Mouse (Mus musculus): Measurements from ENCODE around the gene 1810062G17Rik. TPM values are rescaled to one million over a fixed set of nuclear protein-coding genes. Genes with fewer than 3 reads are reported as not detected.

The 1810062G17Rik gene
- 1 to 10 TPM in 1 of 2 experiments, under 1 TPM in 1; 0.59 to 2.4 TPM for polyA plus RNA-seq (2017; shearing (Covaris generic))

DNA sequence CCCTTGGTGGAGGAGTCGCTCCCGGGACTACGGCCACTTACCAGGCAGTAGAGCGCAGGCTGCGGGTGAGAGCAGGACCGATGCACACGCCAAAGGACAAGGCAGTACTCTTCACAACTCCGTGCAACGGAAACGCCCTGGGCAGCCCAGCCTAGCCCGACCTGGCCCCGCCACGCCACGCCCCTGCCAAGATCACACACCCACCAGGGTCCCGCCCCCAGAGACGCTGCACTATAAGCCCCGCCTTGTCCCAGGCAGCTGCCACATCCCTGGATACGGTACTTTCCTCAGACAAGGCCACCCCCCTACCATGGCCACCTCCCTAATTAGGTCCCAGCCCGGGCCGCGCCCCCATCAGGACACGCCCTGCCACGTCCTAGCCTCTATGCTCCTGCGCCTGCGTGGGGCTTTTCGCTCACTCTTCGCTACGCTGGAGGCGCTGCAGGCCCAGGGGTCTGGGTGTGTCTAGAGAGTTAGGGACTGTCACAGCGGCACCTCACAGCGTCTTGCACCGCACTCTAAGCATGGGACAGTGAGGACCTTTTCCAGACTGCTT lies at the start of gene 1810062G17Rik, which contains the start of gene Anxa5:
TSS of gene 1810062G17Rik (plus strand) at position 406 of the 556 bp plus-strand sequence.
TSS of gene Anxa5 (minus strand) at position 363 of the 556 bp plus-strand sequence.
- peak; percentile 97 for ATAC-seq

DNA sequence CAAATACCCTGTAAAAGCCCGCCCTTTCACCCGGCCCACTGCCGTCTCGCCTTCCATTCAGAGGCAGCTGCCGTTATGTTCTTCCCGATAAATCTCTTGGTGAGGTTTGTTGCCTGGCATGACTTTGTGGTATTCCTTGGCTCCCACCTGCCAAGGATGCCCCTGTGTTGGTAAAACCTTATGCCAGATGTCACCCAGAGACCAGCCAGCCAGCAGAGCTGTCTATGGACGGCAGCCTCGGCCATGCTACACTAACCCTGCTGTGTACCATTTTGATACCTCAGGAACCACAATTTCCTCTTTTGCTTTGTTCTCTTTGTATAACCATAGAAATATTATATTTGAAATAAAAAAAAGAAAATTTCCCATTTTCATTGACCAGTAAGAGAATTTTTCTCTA lies 48.4 kb upstream of the 1810062G17Rik start:
- ATAC-seq = no peak

GRCm38 (mm10) chr3:36430360-36430759 lies 45.4 kb upstream of the 1810062G17Rik start:
- no peak for ATAC-seq

DNA sequence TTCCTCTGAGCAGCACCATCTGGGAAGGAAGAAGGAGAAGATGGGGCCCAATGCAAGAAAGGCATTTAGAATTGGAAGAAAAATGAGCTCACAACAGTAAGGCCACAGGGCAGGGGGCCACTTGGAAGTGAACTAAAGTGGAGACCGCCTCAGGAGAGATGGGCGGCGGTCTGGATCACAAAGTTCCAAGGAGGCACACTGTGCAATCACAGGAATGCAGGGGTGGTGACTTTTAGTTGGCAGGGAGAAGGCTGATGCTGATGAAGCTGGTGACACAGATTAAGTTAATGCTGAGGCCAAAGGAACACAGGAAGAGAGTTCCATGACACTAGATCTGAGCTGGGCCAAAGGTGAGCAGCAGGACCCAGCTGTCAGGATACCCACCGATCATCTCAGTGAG lies 35.5 kb upstream of the 1810062G17Rik start:
- ATAC-seq = no peak

DNA sequence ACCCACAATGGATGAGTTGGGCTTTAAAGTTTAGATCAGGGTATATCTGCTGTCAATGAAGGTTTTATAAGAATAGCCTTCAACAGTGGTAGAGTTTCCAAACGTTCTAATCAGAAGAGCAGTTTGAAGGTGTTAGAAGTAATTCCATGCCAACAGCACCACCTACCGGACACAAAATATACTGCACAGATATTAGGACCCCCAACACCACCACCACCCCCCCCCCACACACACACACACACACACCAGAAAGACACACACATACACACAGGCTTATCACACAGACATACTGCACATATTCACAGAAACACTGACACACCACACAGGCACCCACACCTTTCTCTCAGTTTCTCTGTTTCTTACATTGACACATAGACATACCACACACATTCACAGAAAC lies 33.3 kb upstream of the 1810062G17Rik start:
- ATAC-seq = no peak

- no peak for ATAC-seq
These were observed 29.7 kb upstream of the 1810062G17Rik start for GRCm38 (mm10) chr3:36446041-36446440.

DNA sequence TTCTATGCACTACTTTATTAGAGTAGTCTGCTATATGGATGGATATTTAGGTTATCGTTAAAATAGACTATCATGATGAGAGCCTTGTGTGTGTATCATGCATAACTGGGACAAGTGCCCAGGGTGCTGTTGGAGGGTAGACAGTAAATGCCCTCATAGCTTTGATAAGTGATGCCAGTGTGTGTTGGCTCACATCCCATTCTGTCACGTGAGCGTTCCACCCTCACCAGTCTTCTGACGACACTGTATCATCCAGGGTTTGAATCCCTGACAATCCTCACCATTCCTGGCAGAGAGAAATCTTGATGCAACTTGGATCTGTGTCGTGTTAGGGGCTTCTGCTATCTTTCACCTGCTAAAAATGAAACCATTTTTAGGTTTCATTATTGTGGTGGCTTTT lies 29.2 kb upstream of the 1810062G17Rik start:
- no peak for ATAC-seq

DNA sequence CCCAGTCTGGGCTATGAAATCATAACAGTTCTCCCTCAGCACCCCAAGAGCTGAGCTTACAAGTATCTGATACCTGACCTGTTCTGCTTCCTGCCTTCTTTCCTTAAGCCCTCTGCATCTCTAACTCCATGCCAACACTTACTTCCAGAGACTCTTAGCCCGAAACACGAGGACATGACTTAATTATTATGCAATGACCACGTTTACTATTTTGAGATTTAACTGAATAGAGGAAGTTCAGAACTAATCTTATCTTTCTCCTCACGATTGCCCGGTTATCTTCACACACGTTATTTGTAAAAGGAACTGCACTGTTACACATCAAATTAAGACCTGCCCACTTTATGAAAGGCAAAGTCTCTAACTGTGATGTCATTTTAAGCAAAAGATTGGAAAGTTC lies 28.8 kb upstream of the 1810062G17Rik start:
- ATAC-seq = no peak

- no peak for ATAC-seq
These were observed 26.2 kb upstream of the 1810062G17Rik start for GRCm38 (mm10) chr3:36449292-36450165.

- ATAC-seq = no peak
These were observed 23.2 kb upstream of the 1810062G17Rik start for GRCm38 (mm10) chr3:36452502-36452901.

GRCm38 (mm10) chr3:36455124-36455523 lies 20.6 kb upstream of the 1810062G17Rik start:
- no peak for ATAC-seq

DNA sequence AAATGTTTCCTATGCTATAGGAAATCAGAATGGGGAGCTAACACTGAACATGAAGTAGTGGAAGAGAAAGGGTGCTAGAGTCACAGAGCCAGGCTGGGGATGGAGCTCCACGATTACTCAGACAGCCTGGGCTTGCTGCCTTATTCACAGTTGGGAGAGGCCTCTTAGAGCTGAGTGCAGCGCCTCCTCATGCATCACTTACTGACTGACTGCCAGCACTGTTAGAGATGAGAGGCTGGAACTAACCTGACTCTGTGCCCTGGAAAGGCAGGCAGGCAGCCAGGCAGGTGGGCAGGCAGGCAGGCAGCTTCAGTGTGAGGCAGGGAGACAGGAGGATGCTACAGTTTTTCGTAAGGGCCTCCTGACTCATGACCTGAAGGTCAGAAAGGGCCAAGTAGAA lies 20.2 kb upstream of the 1810062G17Rik start:
- no peak for ATAC-seq

- ATAC-seq = no peak
These were observed 15.0 kb upstream of the 1810062G17Rik start for GRCm38 (mm10) chr3:36460717-36461116.

DNA sequence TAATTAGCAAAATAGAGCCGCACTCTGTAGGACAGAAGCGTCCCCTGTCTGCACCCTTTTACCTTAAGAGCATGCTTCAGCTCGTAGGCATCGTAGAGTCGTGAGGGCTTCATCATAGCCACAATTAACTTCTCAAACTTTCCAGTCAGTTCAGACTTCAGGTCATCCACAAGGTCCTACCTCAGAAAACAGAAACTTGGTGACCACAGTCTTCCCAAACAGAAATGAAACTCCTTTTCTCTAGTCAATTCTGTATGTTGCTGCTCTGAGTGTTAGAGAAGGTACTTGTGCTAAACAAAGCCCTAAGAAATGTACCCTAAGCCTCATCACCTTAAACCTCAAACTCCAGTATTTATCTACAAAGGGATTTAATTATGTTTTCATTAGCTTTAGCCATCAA lies 13.9 kb upstream of the 1810062G17Rik start:
- ATAC-seq = no peak

GRCm38 (mm10) chr3:36462348-36462747 lies 13.4 kb upstream of the 1810062G17Rik start:
- ATAC-seq = no peak

DNA sequence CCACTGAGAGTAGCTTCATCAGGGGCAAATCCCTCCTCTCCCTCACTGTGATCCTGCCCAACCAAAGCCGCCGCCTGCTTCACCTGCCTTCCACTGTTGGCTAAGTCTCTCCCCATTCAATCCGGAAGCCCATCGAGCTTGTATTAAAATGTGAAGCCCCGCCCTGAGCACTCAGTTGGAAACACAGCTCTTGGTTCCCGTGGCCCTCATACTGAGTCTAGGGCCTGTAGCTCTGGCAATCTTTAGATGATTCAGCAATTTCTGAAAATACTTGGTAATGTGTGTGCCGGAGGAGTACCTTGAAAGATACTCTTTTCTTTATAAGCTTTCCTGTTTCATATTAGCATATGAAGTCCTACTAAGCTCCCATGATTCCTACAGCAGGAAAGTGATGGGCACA lies 10.2 kb upstream of the 1810062G17Rik start:
- ATAC-seq = no peak

DNA sequence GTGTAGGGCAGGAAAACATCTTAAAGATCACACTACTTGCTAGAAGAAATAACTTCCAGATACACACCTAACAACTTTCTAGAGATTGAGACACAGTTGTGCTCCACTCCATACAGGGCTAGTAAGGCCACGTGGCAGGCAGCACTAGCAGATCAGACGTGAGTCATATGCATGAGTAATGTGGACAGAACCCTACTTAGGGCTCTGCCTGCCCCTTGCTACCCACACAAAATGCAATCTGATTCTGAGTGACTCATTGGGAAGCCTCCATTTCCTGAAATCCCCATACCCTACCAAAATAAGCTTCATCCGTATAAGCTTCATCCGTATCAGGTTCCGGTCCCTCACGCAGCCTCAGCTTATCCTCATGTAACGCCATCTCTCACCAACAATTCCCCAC lies 8.1 kb upstream of the 1810062G17Rik start:
- ATAC-seq = no peak

GRCm38 (mm10) chr3:36468871-36469270 lies 6.9 kb upstream of the 1810062G17Rik start:
- ATAC-seq = no peak

DNA sequence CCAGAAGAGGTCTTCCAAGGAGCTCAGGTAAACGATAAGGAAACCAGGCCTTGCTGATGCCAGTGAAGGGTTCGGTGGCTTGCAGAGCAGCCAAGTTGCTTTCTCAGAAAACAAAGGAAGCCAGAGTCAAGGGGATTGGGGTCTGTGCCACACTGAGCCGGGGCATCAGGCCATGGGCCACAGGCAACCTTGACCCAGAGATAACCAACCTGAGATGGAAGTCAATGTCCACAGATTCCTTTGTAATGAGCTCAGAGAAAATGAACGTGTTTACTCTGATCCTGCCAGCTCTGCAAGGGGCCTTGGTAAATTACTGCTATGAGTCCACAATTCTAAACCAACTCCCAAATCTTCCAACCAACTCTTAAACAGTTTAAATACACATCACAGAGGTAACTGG lies 3.9 kb upstream of the 1810062G17Rik start:
- no peak for ATAC-seq

DNA sequence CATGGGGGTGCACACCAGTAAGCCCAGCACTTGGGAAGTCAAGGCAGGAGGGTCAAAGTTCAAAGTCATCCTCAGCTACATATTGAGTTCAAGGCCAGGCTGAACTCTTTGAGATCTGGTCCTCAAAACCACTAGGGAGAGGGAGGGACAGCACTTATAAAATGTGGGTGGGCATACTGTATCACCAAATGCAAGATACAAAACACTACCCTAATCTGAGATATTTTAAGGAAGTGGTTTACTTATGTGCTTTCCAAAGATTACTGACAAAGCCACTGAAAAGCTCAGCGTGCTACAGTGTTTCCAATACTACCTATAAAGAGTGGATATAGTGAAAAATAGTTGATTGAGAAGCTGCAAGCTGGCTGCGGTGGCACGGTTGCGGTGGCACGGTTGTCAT lies 2.5 kb upstream of the 1810062G17Rik start:
- ATAC-seq = no peak

DNA sequence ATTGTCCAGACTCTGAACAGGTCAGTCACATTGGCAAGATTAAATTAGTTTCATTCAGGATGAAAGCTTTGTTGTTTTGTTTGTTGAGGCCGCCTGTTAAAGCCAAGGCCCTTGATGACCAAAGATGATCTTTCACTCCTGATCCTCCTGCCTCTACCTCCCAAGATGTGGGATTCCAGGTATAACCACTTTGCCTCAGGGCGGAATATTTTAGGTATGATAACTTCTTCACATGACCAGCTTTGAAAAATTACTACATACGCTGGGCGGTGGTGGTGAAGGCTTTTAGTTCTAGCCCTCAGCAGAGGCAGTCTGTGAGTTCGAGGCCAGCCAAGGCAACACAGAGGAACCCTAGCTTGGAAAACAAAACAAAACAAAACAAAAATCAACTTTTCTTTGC lies 1.3 kb upstream of the 1810062G17Rik start:
- no peak for ATAC-seq

DNA sequence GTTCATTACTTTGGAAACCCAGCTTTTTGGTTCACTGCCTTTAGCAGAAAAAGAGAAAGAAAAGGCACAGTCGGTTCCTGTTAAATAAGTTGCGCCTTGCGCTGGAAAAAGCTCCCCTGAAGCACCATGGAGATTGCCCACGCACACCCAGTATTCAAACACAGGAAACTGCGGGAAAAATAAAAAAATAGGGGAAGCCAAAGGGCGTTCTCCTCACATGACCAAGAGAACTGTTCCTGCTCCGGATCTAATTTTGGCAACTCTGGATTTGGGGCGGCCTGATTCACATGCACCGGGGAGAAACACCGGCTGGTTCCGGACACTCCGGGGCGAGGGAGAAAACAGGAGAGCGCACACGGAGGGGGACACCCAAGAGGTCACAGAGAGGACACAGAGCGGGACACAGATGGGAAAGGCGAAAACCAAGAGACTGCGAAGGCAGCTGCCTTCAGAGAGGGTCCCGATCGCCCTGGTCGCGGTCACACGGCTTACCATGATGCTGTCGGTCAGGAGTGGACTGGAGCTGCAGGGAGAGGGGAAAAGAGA lies 726 bp upstream of the 1810062G17Rik start:
- no peak for ATAC-seq

DNA sequence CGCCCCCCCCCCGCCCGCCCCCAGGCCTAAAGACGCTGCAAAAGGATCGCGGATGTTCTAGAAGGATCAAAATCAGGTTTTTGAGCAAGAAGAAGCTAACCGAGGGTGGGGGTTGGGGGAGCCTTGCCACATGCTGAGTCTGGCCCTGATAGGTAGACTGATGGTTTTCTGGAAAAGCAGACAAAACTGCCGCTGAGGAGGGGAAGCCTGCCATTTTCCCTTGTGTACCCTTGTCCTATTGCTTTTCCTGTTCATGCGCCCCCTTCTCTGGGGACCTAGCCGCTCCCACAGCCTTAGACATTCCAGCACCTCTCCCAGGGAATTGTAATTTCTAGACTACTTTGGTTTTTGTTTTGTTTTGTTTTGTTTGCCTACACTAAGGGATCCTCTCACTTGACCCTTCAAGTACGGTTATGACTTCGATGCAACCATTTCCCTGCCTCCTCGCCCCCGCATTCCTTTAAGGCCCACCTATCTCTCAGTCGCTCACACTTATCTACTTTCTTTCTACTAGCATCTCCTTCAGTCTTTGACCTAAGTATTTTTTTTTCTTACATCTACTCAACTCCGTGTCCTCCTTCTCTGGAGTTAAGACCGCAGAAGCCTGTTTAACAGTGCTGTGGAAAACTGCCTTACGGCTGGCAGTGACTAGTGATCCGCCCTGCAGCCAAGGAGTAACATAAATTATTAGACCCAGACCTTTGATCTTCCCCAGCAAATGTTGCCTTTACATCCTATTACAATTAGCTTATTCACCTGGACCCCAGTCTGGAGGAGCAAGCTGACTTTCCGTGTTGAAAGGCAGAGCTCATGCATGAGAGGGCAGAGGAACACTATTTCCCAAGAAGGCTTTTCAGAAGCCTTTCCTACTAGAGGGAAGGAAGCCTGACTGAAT lies 771 bp downstream of the 1810062G17Rik start:
- ATAC-seq = no peak

Measured in activated CD4-positive, CD25-positive, alpha-beta regulatory T cell, adult 4 months (primary cell).